In the genomic region with DNA sequence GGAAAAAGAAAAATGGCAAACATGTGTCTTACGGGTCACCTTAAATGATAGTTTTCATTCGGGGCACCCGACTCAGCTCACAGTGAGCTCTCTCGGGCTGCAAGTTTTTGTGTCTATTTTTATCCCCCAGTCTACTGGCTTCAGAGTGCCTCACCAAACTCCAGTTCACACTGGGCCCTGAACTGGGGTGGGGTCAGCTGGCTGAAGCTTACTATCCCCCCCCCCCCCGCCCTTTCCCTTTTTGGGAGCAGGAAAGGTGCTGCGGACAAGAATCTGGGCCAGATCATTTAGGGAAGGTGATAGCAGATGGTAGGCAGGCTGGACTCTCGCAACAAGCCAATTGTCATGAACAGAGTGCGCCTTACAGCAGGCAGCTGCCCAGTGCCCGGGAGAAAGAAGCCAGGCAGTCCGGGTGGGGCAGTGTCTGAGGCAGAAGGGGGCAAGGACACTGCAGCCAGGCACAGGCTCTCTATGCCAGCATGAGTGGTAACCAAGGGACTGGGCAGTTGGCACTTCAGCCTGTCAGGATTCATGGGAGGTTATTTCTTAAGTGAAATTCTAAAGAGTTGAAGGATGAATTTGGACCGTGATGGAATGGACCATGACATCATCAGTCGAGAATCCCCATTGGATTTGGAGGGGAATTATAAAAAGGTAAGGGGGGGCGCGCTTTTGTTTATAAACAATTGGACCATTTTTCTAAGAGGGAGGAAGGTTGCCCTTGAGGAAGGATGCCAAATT, we compare ENCODE assay signal across 8 mouse cellular contexts.
A peak's percentile ranks its signal among the peaks of the same experiment; 100 is the strongest.
DNase-seq lines count a peak whose midpoint lies in the region; ATAC-seq lines count a peak whose summit lies in the region.

No protein-coding gene starts in this region.

- no peak overlapping the region for H3K4me3 ChIP-seq in neural tube, embryonic 11.5 days (ENCODE audit: low read depth, low read length)
- 0 out of 2 replicates have a peak overlapping the region, but pooled peaks have one; percentile 3 for H3K4me3 ChIP-seq in forebrain, embryonic 13.5 days

- H3K9me3 ChIP-seq in neural tube, embryonic 11.5 days (ENCODE audit: control insufficient read depth, low read length), result no peaks in the 10 kb centered on the region
- H3K9me3 ChIP-seq in forebrain, embryonic 13.5 days (replicated peaks), result no peaks in the 10 kb centered on the region

- DNase-seq in neural tube, embryonic 11.5 days (ENCODE audit: low spot score), result peak; percentile 36
- no peak for DNase-seq in neural tube, embryonic 10.5 days (ENCODE audit: extremely low spot score, low spot score)
- peak; percentile 48 for DNase-seq in heart, postnatal 25 days (ENCODE audit: low spot score)
- peak; percentile 64 for DNase-seq in lung, postnatal 10 days
- no peak for DNase-seq in ovary, postnatal 14 days (ENCODE audit: low spot score)
- no peak for DNase-seq in right cerebral cortex, adult 18-20 months

- H3K4me2 ChIP-seq in neural tube, embryonic 11.5 days (ENCODE audit: low read depth), result no peak overlapping the region; the same call in 1 of the 2 replicates
- peak overlapping the region; percentile 48 for H3K4me2 ChIP-seq in forebrain, embryonic 13.5 days

- intact Hi-C loops in heart, postnatal 25 days (cut with DNase I), result loop anchor here (5.0 kb wide), 1 partner anchor 33 kb away; no protein-coding TSS in a partner anchor

- no peaks in the 10 kb centered on the region for H3K27me3 ChIP-seq in neural tube, embryonic 11.5 days (ENCODE audit: control insufficient read depth, insufficient read depth, low read length)
- no peaks in the 10 kb centered on the region for H3K27me3 ChIP-seq in forebrain, embryonic 13.5 days

- WGBS in neural tube, embryonic 11.5 days, result 37% methylated on average over 14 of the region's 14 CpGs
- WGBS in forebrain, embryonic 13.5 days, result 22% methylated on average over 14 of the region's 14 CpGs

- ATAC-seq in neural tube, embryonic 11.5 days (ENCODE audit: insufficient read depth, low FRiP score, low TSS enrichment), result peak; percentile 48; the same call in 1 of the 2 replicates
- peak; percentile 70 for ATAC-seq in forebrain, embryonic 13.5 days
- ATAC-seq in megakaryocyte progenitor cell, adult 5-6 weeks (replicated peaks; ENCODE audit: poor library complexity), result no peak

- H3K9ac ChIP-seq in neural tube, embryonic 11.5 days (ENCODE audit: low read length), result no peak overlapping the region; the same call in 1 of the 2 replicates
- H3K9ac ChIP-seq in forebrain, embryonic 13.5 days, result peak overlapping the region; percentile 45; the same call in 1 of the 2 replicates

- peaks cover 49% of the 10 kb centered on the region for H3K4me1 ChIP-seq in neural tube, embryonic 11.5 days (ENCODE audit: control insufficient read depth, insufficient read depth, low read length)
- H3K4me1 ChIP-seq in forebrain, embryonic 13.5 days, result peaks cover 81% of the 10 kb centered on the region

- peak overlapping the region; percentile 69 for H3K27ac ChIP-seq in neural tube, embryonic 11.5 days (ENCODE audit: low read depth, low read length)
- peak overlapping the region; percentile 84 for H3K27ac ChIP-seq in forebrain, embryonic 13.5 days

- no peaks in the 10 kb centered on the region for H3K36me3 ChIP-seq in neural tube, embryonic 11.5 days (ENCODE audit: control insufficient read depth, insufficient read depth, low read length)
- no peaks in the 10 kb centered on the region for H3K36me3 ChIP-seq in forebrain, embryonic 13.5 days (ENCODE audit: poor library complexity, severe bottlenecking)

Comparison
In these comparisons a context has a peak if more than half of its experiments do, and no peak if none do; other contexts are left out.
1. DNase-seq: peak in neural tube, embryonic 11.5 days (single experiment), heart, postnatal 25 days (single experiment) and lung, postnatal 10 days (single experiment); none in neural tube, embryonic 10.5 days (single experiment), ovary, postnatal 14 days (single experiment) and right cerebral cortex, adult 18-20 months (single experiment).